Mouse (Mus musculus) embryonic facial prominence, embryonic 12.5 days (tissue): ENCODE measurements around the gene Rnf227. TPM values are rescaled to one million over a fixed set of nuclear protein-coding genes. Genes with fewer than 3 reads are reported as not detected.

Experiments used
- polyA plus RNA-seq: library from polyadenylated mRNA; unstranded; fragments of >200 nt; fragmentation: Nextera tagmentation; extraction: Ambion mirVana; gene quantifications from 2 replicates; pipeline ENCODE4 v1.2.1, GENCODE M21; 2016

The Rnf227 gene
- polyA plus RNA-seq, 1 experiment from 2014 or later = 25.0 TPM

Other genes with a start within 250 kb of the Rnf227 start
- gene Per1, start 245.2 kb upstream of the Rnf227 start, polyA plus RNA-seq = 11.4 and 11.5 TPM in 2 replicates
- gene Hes7, start 220.1 kb upstream of the Rnf227 start, polyA plus RNA-seq = 0.65 and 0.73 TPM in 2 replicates
- gene 9130213A22Rik, start 217.9 kb upstream of the Rnf227 start, polyA plus RNA-seq = 0.14 and 0.40 TPM in 2 replicates
- gene Aloxe3, start 214.6 kb upstream of the Rnf227 start, polyA plus RNA-seq = 0.47 and 0.89 TPM in 2 replicates
- 0.15 and 0.19 TPM in 2 replicates for gene Alox12b, start 183.5 kb upstream of the Rnf227 start, polyA plus RNA-seq
- 0.12 and 0.20 TPM in 2 replicates for gene Alox8, start 142.6 kb upstream of the Rnf227 start, polyA plus RNA-seq
- 0.10 and 0.17 TPM in 2 replicates for gene Gucy2e, start 103.4 kb upstream of the Rnf227 start, polyA plus RNA-seq
- gene Cntrob, start 16.7 kb upstream of the Rnf227 start, polyA plus RNA-seq = 31.2 and 34.1 TPM in 2 replicates
- 164 and 173 TPM in 2 replicates for gene Trappc1, start 16.5 kb upstream of the Rnf227 start, polyA plus RNA-seq
- gene Kcnab3, start 14.2 kb upstream of the Rnf227 start, polyA plus RNA-seq = 2.2 and 2.4 TPM in 2 replicates
- 130 and 135 TPM in 2 replicates for gene Chd3, start 28.9 kb downstream of the Rnf227 start, polyA plus RNA-seq
- gene Naa38, start 55.0 kb downstream of the Rnf227 start, polyA plus RNA-seq = 126 and 129 TPM in 2 replicates
- 44.6 and 50.0 TPM in 2 replicates for gene Cyb5d1, start 55.2 kb downstream of the Rnf227 start, polyA plus RNA-seq
- gene Tmem88, start 57.8 kb downstream of the Rnf227 start, polyA plus RNA-seq = 18.1 and 21.3 TPM in 2 replicates
- gene Kdm6b, start 73.2 kb downstream of the Rnf227 start, polyA plus RNA-seq = 42.3 and 43.4 TPM in 2 replicates
- gene Dnah2, start 208.6 kb downstream of the Rnf227 start, polyA plus RNA-seq = 2.4 and 2.8 TPM in 2 replicates
- gene Efnb3, start 219.7 kb downstream of the Rnf227 start, polyA plus RNA-seq = 57.0 and 61.9 TPM in 2 replicates
- gene Wrap53, start 239.8 kb downstream of the Rnf227 start, polyA plus RNA-seq = 29.4 and 36.2 TPM in 2 replicates
- 159 and 161 TPM in 2 replicates for gene Trp53, start 239.9 kb downstream of the Rnf227 start, polyA plus RNA-seq